Mouse (Mus musculus): ENCODE data around the gene Cyp1a1. TPM values are rescaled to one million over a fixed set of nuclear protein-coding genes. Genes with fewer than 3 reads are reported as not detected.

Gene Cyp1a1
- polyA plus RNA-seq, 1 experiment: 1.2 TPM

DNA sequence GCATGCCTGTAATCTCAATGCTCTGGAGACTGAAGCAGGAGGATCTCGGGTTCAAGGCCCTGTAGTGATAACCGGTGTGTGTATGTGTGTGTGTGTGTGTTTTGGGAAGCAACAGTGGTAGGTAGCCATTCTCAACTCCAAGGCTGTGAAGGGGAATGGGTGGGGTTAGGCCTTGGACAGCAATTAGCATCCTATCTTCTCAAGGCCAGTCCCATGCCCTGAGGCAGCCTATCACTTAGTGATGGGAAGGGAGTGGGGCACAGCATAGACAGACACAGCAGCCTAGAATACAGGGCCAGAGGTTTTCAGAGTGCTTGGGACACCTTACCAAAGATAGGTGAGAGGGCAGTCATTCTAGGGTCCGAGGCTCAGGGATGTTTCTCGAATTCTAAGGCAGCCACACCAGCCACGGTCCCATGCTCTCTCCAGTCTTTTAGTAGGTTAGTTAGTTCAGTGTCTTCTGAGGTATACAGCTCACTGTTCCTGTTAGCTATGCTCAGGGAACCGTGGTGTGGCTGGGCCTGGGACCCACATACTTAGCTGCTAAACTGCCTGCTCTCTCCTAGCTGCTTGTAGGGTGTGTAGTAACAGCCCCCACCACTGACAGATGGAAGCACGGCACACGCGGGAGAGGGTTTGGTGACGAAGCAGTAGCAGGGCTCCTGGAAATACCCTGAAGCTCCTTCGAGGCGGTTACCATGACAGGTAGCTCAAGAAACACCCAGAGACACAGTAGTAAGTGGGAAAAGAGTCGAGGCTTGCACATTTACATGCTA is 45.8 kb upstream of the Cyp1a1 start:
- no peak overlapping the region for H3K4me3 ChIP-seq (ENCODE audit: low read depth, low read length)
- peaks cover 10% of the 10 kb centered on the region for H3K4me1 ChIP-seq (ENCODE audit: control insufficient read depth, insufficient read depth, low read length)
- H3K36me3 ChIP-seq (ENCODE audit: control insufficient read depth, insufficient read depth, low read length, poor library complexity, severe bottlenecking): no peaks in the 10 kb centered on the region
- no peak overlapping the region for H3K9ac ChIP-seq (ENCODE audit: low read depth, poor library complexity, severe bottlenecking)
- H3K27me3 ChIP-seq (ENCODE audit: control insufficient read depth, insufficient read depth, low read length, poor library complexity, severe bottlenecking): no peaks in the 10 kb centered on the region
- no peak overlapping the region for H3K27ac ChIP-seq (ENCODE audit: insufficient read depth, low read length)
- TF ChIP-seq EP300 (IDR thresholded peaks at IDR 0.05; ENCODE audit: insufficient read depth, low read depth, low read length) (no peak), POLR2A (IDR thresholded peaks at IDR 0.05; ENCODE audit: insufficient read depth, low read length) (no peak), CTCF (IDR thresholded peaks at IDR 0.05; ENCODE audit: low read depth, low read length) (no peak)
- H3K9me3 ChIP-seq (replicated peaks; ENCODE audit: control insufficient read depth, insufficient read depth, low read length, poor library complexity, severe bottlenecking): no peaks in the 10 kb centered on the region

DNA sequence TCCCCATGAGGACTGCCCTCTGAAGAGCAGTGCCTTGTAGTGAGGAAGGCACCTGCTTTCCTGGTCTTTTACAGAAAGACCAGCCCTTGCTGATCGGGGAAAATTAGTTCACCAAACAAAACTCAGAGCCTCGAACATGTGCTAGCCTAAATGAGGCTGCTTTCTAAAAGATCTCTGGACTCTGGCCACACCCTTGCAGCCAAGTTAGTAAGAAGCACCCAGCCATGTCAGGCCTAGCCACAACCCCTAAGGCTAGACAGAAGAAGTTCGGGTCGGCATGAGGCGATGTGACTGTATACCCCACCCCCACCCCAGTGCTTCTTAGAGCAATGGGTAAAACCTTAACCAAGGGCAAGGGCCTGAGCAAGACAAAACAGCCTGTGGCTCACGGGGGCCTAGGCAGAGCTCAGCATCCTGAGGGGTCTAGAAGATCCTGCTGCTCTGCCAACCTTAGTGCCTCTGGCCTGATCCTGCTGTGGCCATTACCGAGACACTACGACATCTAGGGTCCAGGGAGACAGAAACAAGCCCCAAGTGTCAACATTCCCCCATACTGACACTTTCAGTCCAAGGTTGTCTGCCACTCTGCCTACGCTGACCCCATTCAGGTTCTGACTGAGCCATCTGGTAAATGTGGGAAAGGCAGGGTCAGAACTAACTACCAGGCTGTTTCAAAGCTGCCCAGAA is 44.4 kb upstream of the Cyp1a1 start:
- Histone ChIP-seq H3K4me3 (ENCODE audit: low read depth, low read length) (no peak overlapping the region), H3K36me3 (ENCODE audit: control insufficient read depth, insufficient read depth, low read length, poor library complexity, severe bottlenecking) (no peaks in the 10 kb centered on the region)
- TF ChIP-seq POLR2A (IDR thresholded peaks at IDR 0.05; ENCODE audit: insufficient read depth, low read length) (no peak), EP300 (IDR thresholded peaks at IDR 0.05; ENCODE audit: insufficient read depth, low read depth, low read length) (no peak), CTCF (IDR thresholded peaks at IDR 0.05; ENCODE audit: low read depth, low read length) (no peak)

DNA sequence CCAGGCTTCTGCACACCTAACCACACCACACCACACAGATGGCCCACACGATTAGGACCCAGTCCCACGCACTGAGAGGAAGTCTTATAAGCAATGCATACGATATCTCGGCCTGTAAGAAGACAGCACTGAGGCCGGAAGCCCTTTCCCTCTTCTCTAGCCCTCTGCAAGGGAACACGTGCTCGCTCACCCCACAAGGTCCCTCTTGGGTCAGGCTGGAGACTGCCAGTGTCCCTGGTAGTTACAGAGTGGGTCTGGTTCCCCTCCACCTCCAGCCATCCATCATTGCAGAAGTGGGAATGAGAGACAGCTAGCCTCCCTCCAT is 43.9 kb upstream of the Cyp1a1 start:
- no peaks in the 10 kb centered on the region for H3K36me3 ChIP-seq (ENCODE audit: control insufficient read depth, insufficient read depth, low read length, poor library complexity, severe bottlenecking)
- H3K27ac ChIP-seq (ENCODE audit: insufficient read depth, low read length): no peak overlapping the region
- no peak overlapping the region for H3K4me3 ChIP-seq (ENCODE audit: low read depth, low read length)
- TF ChIP-seq CTCF (IDR thresholded peaks at IDR 0.05; ENCODE audit: low read depth, low read length) (no peak), EP300 (IDR thresholded peaks at IDR 0.05; ENCODE audit: insufficient read depth, low read depth, low read length) (no peak), POLR2A (IDR thresholded peaks at IDR 0.05; ENCODE audit: insufficient read depth, low read length) (no peak)
- no peak overlapping the region for H3K9ac ChIP-seq (ENCODE audit: low read depth, poor library complexity, severe bottlenecking)
- H3K4me1 ChIP-seq (ENCODE audit: control insufficient read depth, insufficient read depth, low read length): peaks cover 10% of the 10 kb centered on the region
- H3K27me3 ChIP-seq (ENCODE audit: control insufficient read depth, insufficient read depth, low read length, poor library complexity, severe bottlenecking): no peaks in the 10 kb centered on the region
- no peaks in the 10 kb centered on the region for H3K9me3 ChIP-seq (replicated peaks; ENCODE audit: control insufficient read depth, insufficient read depth, low read length, poor library complexity, severe bottlenecking)

More for the DNA sequence above, 44.4 kb upstream of the Cyp1a1 start:
- no peak overlapping the region for H3K27ac ChIP-seq (ENCODE audit: insufficient read depth, low read length)
- H3K27me3 ChIP-seq (ENCODE audit: control insufficient read depth, insufficient read depth, low read length, poor library complexity, severe bottlenecking): no peaks in the 10 kb centered on the region
- peaks cover 10% of the 10 kb centered on the region for H3K4me1 ChIP-seq (ENCODE audit: control insufficient read depth, insufficient read depth, low read length)
- H3K9me3 ChIP-seq (replicated peaks; ENCODE audit: control insufficient read depth, insufficient read depth, low read length, poor library complexity, severe bottlenecking): no peaks in the 10 kb centered on the region
- H3K9ac ChIP-seq (ENCODE audit: low read depth, poor library complexity, severe bottlenecking): no peak overlapping the region

DNA sequence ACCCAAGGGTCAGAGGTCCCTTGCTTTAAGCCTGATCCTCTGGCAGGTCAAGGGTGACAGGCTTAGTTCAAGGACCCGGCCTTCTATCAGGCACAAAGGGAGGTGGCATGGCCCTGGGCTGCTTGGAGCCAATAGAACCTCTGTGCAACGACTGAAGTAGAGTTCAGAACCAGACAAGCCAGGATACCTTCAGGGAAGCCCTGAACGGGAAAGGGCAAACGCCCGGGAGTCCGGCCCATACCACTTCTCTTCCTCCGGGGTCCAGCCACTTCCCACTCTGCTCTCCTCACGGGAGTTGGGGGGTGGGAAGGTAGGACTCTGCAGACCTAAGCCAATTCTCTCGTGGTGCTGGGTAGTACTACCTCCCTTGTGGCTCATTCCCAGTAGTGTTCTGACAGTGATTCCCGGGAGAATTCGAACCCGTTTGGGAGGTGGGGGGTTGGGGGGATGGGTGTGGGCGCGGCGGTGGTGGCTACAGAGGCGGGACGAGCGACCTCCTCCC is 43.2 kb upstream of the Cyp1a1 start:
- H3K27ac ChIP-seq (ENCODE audit: insufficient read depth, low read length): no peak overlapping the region
- TF ChIP-seq CTCF (IDR thresholded peaks at IDR 0.05; ENCODE audit: low read depth, low read length): no peak
- no peaks in the 10 kb centered on the region for H3K9me3 ChIP-seq (replicated peaks; ENCODE audit: control insufficient read depth, insufficient read depth, low read length, poor library complexity, severe bottlenecking)
- H3K4me1 ChIP-seq (ENCODE audit: control insufficient read depth, insufficient read depth, low read length): peaks cover 10% of the 10 kb centered on the region
- H3K27me3 ChIP-seq (ENCODE audit: control insufficient read depth, insufficient read depth, low read length, poor library complexity, severe bottlenecking): no peaks in the 10 kb centered on the region
- peak overlapping the region; percentile 89 for H3K4me3 ChIP-seq (ENCODE audit: low read depth, low read length)
- no peaks in the 10 kb centered on the region for H3K36me3 ChIP-seq (ENCODE audit: control insufficient read depth, insufficient read depth, low read length, poor library complexity, severe bottlenecking)
- peak overlapping the region; percentile 97 for H3K9ac ChIP-seq (ENCODE audit: low read depth, poor library complexity, severe bottlenecking)

DNA sequence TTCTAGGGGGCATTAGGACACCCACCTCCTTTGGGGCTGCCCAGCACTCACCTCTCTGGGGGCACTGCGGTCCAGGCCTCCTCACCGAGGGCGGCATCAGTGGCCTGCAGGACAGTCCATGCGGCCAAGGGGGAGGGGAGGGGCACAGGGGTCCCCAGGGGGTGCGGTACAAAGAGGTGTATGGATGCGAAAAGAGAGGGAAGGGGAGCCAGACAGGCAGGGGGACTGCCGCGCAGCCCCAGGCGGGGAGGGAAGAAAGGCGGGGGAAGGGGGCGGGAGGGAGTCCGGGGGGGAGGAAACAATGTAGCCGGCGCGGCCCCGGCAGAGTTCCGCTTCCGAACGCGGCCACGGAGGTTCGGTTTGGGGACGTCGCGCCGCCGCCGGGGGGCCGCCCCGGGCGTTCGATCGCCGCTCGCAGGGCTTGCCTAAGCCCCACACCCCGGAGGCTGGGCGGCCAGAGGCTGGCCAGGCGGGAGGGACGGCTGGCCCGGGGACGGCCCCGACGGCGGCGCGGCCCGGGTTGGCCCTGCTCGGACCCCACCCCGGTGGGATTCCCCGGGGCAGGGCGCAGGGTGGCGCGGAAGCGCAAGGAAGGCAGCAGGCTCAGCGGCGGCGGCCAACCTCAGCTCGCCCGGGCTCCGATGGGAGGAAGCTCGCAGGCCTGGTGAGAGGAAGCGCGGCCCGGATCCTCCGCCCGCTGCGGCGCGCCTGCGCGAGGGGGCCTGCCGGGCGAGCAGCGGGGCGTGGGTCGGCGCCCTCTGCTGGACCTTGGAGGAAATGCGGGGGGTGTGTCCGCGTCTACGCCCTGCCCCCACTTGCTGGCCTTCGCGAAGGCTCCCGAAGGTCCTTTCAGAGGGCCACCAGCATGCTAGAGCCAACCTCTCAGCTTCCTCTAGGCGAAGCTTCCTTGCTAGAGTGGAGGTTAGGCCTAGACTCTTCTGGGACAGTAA is 42.5 kb upstream of the Cyp1a1 start:
- Histone ChIP-seq H3K36me3 (ENCODE audit: control insufficient read depth, insufficient read depth, low read length, poor library complexity, severe bottlenecking) (no peaks in the 10 kb centered on the region), H3K27ac (ENCODE audit: insufficient read depth, low read length) (no peak overlapping the region), H3K27me3 (ENCODE audit: control insufficient read depth, insufficient read depth, low read length, poor library complexity, severe bottlenecking) (no peaks in the 10 kb centered on the region), H3K4me3 (ENCODE audit: low read depth, low read length) (peak overlapping the region; percentile 89), H3K9ac (ENCODE audit: low read depth, poor library complexity, severe bottlenecking) (peak overlapping the region; percentile 97), H3K9me3 (replicated peaks; ENCODE audit: control insufficient read depth, insufficient read depth, low read length, poor library complexity, severe bottlenecking) (no peaks in the 10 kb centered on the region), H3K4me1 (ENCODE audit: control insufficient read depth, insufficient read depth, low read length) (peaks cover 10% of the 10 kb centered on the region)
- TF ChIP-seq CTCF (IDR thresholded peaks at IDR 0.05; ENCODE audit: low read depth, low read length) (peak; percentile 79), POLR2A (IDR thresholded peaks at IDR 0.05; ENCODE audit: insufficient read depth, low read length) (peak; percentile 30), EP300 (IDR thresholded peaks at IDR 0.05; ENCODE audit: insufficient read depth, low read depth, low read length) (peak; percentile 56; the same call in 1 of the 2 replicates)
